Mouse (Mus musculus) lung, embryonic 14.5 days (tissue): ENCODE measurements around the gene Lipc. TPM values are rescaled to one million over a fixed set of nuclear protein-coding genes. Genes with fewer than 3 reads are reported as not detected.

Source experiments
- ATAC-seq: fragments of 200-750 bp; cut with Nextera tagmentation; 2 replicates; pipeline ENCODE4 v1.8.0; 2017; ENCODE audit warnings: mild to moderate bottlenecking, moderate TSS enrichment, moderate library complexity; ENCODE audit not compliant: insufficient read depth
- DNase-seq: peaks from one replicate; pipeline ENCODE4 v3.0.0-alpha.2; 2015
- H3K27ac ChIP-seq: fragments of 300-500 bp; sonication (generic); 2 replicates; pipeline ENCODE4 v1.5.1; 2014; ENCODE audit warnings: low read depth, mild to moderate bottlenecking, moderate library complexity
- H3K27me3 ChIP-seq: fragments of 300-500 bp; sonication (generic); 2 replicates; pipeline ENCODE4 v1.6.1; 2014; ENCODE audit warnings: low read length, control low read depth; ENCODE audit not compliant: insufficient read depth
- H3K36me3 ChIP-seq: fragments of 300-500 bp; sonication (generic); 2 replicates; pipeline ENCODE4 v1.6.1; 2014; ENCODE audit warnings: control low read depth; ENCODE audit not compliant: insufficient read depth
- H3K4me1 ChIP-seq: fragments of 300-500 bp; sonication (generic); 2 replicates; pipeline ENCODE4 v1.6.1; 2014; ENCODE audit warnings: antibody characterized with exemption, control low read depth; ENCODE audit not compliant: insufficient read depth
- H3K4me2 ChIP-seq: fragments of 300-500 bp; sonication (generic); 2 replicates; pipeline ENCODE4 v1.6.1; 2014; ENCODE audit warnings: mild to moderate bottlenecking
- H3K4me3 ChIP-seq: fragments of 300-500 bp; sonication (generic); 2 replicates; pipeline ENCODE4 v1.5.1; 2014; ENCODE audit warnings: low read depth, low read length
- H3K9ac ChIP-seq: fragments of 300-500 bp; sonication (generic); 2 replicates; pipeline ENCODE4 v1.6.1; 2014
- H3K9me3 ChIP-seq: fragments of 300-500 bp; sonication (generic); 2 replicates; pipeline ENCODE4 v1.6.1; 2016; ENCODE audit warnings: low read depth, low read length, control low read depth
- CTCF ChIP-seq: IDR thresholded peaks from 2 replicates; pipeline ENCODE4 v1.5.1; 2016; ENCODE audit warnings: antibody characterized with exemption, low read depth
- WGBS: fragments of 180-500 bp; shearing (Covaris S2); extraction: QIAGEN DNeasy Blood & Tissue Kit; methylation state at CpG from one replicate; pipeline ENCODE4 v1.1.7; 2014; 5-methylcytosine and 5-hydroxymethylcytosine counted together
- polyA plus RNA-seq: library from polyadenylated mRNA; unstranded; fragments of >200 nt; fragmentation: Nextera tagmentation; extraction: Ambion mirVana; gene quantifications from 2 replicates; pipeline ENCODE4 v1.2.1, GENCODE M21; 2014

Lipc gene
- polyA plus RNA-seq, 1 experiment from 2014 or later, result 0.11 TPM

DNA sequence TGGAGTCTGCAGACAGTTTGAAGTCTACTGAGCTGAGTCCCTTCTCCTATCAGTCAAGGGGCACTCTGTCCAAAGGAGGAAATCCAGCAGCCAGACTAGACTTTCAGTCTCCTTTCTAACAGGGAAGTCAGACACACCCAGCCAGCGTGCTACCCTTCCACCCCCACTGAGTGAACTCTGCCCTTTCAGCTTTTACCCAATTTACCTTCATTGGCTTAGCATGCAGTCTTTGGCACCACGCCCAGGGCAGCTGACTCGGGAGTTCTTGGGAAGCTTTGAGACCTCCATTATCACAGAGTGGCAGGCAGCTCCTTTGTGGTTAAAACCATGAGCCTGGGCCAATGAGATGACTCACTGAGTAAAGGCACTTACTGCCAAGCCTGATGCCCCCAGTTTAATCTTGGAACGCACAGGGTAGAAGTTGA lies 117.3 kb downstream of the Lipc start:
- DNase-seq (peak; percentile 85), ATAC-seq (peak; percentile 84)
- no peak for TF ChIP-seq CTCF
- Histone ChIP-seq H3K9ac (no peak overlapping the region; the same call in 1 of the 2 replicates), H3K4me1 (0 out of 2 replicates have a peak, but pooled peaks cover 7% of the 10 kb centered on the region), H3K4me3 (no peak overlapping the region), H3K9me3 (no peaks in the 10 kb centered on the region), H3K27me3 (no peaks in the 10 kb centered on the region), H3K4me2 (peak overlapping the region; percentile 8; the same call in 1 of the 2 replicates), H3K36me3 (no peaks in the 10 kb centered on the region), H3K27ac (peak overlapping the region; percentile 85)
- WGBS, result 22% methylated on average over 4 of the region's 4 CpGs

DNA sequence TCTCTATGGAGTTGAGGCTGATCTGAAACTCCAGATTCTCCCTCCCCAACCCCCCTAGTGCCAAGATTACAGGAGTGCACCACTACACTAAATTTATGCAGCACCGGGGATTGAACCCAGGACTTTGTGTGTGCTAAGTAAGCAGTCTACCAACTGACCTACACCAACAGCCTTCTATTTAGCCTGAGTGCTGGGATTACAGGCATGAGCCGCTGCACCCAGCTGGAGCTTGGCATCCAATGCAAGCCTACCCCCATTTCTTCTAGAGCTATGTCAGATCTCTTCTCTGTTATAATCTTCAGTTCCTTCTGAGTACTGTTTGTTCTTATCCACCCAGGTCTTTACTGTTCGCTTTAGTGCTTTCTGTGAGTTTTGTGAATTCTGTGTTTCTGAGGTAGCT lies 117.8 kb downstream of the Lipc start:
- no peaks in the 10 kb centered on the region for H3K9me3 ChIP-seq
- WGBS, result 86% methylated on average over 3 of the region's 3 CpGs
- DNase-seq, result no peak
- no peak for ATAC-seq
- H3K36me3 ChIP-seq, result no peaks in the 10 kb centered on the region
- 0 out of 2 replicates have a peak, but pooled peaks cover 7% of the 10 kb centered on the region for H3K4me1 ChIP-seq
- no peak overlapping the region for H3K4me3 ChIP-seq
- H3K27me3 ChIP-seq, result no peaks in the 10 kb centered on the region
- no peak overlapping the region; the same call in 1 of the 2 replicates for H3K9ac ChIP-seq
- H3K27ac ChIP-seq, result peak overlapping the region; percentile 85
- no peak for TF ChIP-seq CTCF
- H3K4me2 ChIP-seq, result peak overlapping the region; percentile 8; the same call in 1 of the 2 replicates

DNA sequence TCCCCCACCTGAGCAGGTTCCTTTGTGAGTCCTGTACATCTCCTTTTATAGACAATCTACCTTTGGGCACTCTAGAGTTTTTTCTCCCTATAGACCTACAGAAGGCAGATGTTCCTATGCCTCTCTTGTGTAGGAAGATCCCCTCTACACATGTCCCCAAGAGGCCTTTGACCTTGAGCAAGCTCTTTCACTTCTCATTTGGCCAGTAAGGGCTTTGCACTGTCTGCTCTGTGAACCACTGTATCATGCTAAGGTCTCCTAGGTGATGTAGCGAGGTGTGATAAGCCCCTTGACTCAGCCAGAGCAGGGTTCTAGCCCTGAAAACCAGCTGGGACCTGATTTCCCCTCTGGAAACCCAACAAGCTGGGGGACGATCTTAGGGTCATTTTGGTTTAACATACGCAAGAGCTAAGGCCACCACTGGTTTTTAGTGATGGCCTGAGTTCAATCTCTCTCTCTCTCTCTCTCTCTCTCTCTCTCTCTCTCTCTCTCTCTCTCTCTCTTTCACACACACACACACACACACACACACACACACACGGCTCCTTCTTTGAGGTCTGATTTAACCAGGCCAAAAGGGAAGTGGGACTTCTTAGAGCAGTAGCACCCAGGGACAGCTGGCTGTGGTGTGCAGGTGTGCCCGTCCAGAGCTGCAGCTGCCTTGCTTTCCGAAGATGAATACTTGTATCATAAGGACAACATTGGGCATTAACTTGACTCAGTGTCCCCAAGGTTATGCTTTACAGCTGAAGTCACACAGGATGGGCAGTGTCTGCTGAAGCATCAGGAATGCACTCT lies 118.7 kb downstream of the Lipc start:
- Histone ChIP-seq H3K4me2 (no peak overlapping the region), H3K27ac (no peak overlapping the region), H3K4me1 (0 out of 2 replicates have a peak, but pooled peaks cover 7% of the 10 kb centered on the region), H3K36me3 (no peaks in the 10 kb centered on the region), H3K27me3 (no peaks in the 10 kb centered on the region), H3K9me3 (no peaks in the 10 kb centered on the region), H3K4me3 (no peak overlapping the region), H3K9ac (no peak overlapping the region)
- DNase-seq (no peak), ATAC-seq (no peak)
- WGBS, result 86% methylated on average over 6 of the region's 6 CpGs
- TF ChIP-seq CTCF, result no peak

DNA sequence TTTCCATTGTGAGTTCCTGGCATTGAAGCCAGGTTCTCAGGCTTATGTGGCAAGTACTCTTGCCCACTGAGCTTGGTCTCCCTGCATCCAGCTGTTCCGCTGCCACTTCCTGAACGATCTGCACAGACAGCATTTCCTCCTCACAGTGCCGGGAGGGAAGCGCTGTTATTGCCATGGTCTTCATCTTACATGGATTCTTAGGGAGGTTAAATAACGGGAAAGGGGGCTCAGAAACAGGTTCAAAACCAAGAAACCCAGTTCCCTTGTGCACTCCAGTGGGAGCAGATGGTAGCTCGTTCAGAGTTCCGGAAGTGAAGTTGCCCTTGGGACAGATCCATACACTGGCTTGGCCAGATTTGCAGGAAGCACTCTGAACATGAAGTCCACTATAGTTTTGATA lies 119.8 kb downstream of the Lipc start:
- no peak for TF ChIP-seq CTCF
- ATAC-seq (no peak), DNase-seq (no peak)
- no peaks in the 10 kb centered on the region for H3K27me3 ChIP-seq
- no peak overlapping the region for H3K27ac ChIP-seq
- WGBS, result 63% methylated on average over 7 of the region's 7 CpGs
- no peaks in the 10 kb centered on the region for H3K9me3 ChIP-seq
- no peak overlapping the region for H3K4me3 ChIP-seq
- H3K36me3 ChIP-seq, result no peaks in the 10 kb centered on the region
- H3K4me2 ChIP-seq, result no peak overlapping the region
- H3K9ac ChIP-seq, result no peak overlapping the region
- H3K4me1 ChIP-seq, result 0 out of 2 replicates have a peak, but pooled peaks cover 7% of the 10 kb centered on the region

DNA sequence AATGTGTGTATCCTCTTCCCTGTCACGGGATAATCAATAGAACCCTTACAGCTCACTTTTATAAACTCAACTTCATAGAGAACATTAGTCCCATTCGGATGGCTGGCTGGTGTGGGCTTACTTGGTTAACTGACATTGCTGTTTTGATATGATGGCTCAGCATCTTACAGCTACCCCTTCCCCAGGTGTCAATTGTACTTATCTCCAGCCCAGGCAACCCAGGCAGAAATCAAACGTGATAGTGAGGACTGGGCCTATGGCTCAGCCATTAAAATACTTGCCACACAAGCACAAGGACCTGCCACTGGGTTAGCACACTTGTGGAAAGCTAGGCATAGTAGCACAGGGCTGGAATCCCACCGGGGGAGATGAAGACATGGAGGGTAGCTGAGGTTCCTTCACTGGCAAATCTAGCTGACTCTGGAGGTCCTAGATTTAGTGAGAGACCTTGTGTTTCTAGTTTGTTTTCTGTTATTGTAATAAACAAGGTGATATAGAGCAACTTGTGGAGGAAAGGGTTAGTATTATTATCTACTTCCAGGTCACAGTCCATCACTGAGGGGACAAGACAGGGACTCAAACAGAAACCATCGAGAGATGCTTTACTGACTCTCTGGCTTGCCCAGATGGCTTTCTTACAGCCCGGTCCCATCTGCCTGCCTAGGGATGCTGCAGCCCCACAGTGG lies 121.0 kb downstream of the Lipc start:
- Histone ChIP-seq H3K27ac (no peak overlapping the region), H3K4me2 (no peak overlapping the region), H3K27me3 (no peaks in the 10 kb centered on the region), H3K9me3 (no peaks in the 10 kb centered on the region), H3K9ac (no peak overlapping the region), H3K36me3 (no peaks in the 10 kb centered on the region), H3K4me1 (0 out of 2 replicates have a peak, but pooled peaks cover 7% of the 10 kb centered on the region), H3K4me3 (no peak overlapping the region)
- WGBS, result 53% methylated on average over 6 of the region's 6 CpGs
- no peak for TF ChIP-seq CTCF
- DNase-seq (no peak), ATAC-seq (no peak)

DNA sequence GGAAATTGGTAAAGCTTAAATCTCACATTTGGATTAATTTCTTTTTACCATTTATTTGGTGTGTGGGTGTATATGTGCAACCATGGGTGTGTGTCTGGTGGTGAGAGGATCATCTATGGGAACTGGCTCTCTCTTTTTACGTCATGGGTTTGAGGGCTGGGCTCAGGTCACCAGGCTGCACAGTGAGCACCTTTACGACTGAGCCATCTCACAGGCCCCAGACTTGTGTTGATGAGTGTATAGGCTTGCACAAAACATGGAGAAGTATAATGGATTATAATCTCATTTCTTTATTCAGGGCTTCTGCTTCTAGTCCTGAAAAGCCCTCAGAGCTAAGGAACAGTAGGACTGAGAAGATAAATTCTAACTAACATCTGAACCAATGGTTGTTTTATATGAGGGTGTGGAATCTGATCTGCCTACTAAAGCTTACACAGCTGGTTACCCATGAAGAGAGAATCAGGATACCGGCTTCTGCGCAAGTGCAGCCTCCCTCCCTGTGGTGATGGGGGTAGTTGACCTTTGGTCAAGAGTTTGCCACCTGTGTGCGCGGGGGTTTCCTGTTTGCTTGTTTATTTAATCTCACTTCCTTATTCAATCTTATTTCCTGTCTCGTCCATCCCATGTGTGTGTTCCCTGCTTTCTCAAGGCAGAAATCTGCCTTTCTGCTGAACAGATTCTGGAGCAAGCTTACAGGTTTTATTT lies 122.1 kb downstream of the Lipc start:
- DNase-seq, result no peak
- Histone ChIP-seq H3K4me3 (no peak overlapping the region), H3K4me2 (no peak overlapping the region), H3K9ac (no peak overlapping the region), H3K27ac (no peak overlapping the region), H3K4me1 (0 out of 2 replicates have a peak, but pooled peaks cover 7% of the 10 kb centered on the region), H3K27me3 (no peaks in the 10 kb centered on the region), H3K9me3 (no peaks in the 10 kb centered on the region), H3K36me3 (no peaks in the 10 kb centered on the region)
- 50% methylated on average over 7 of the region's 7 CpGs for WGBS
- no peak for TF ChIP-seq CTCF
- no peak for ATAC-seq

DNA sequence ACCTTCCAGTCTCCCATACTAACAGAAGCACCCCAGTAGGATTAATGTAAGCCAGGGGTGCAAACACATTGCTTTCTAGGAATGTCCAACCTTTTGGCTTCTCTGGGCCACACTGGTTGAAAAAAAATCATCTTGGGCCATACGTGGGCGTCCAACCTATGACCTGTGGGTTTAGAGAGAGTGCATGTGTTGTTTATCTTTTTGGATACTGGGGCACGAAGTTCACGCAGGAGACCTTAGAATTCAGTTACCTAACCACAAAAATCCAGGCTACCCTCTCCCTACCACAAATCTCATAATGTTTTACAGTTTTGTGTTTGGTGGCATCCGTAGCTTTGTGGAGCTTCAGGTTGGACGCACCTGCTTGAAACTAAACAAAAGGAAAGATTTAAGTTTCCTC lies 124.1 kb downstream of the Lipc start:
- H3K4me3 ChIP-seq, result no peak overlapping the region
- no peak overlapping the region for H3K27ac ChIP-seq
- H3K9me3 ChIP-seq, result no peaks in the 10 kb centered on the region
- no peaks in the 10 kb centered on the region for H3K4me1 ChIP-seq
- H3K4me2 ChIP-seq, result no peak overlapping the region
- no peak for TF ChIP-seq CTCF
- whole genome bisulfite sequencing, result 67% methylated on average over 6 of the region's 6 CpGs
- H3K9ac ChIP-seq, result no peak overlapping the region
- no peaks in the 10 kb centered on the region for H3K27me3 ChIP-seq
- DNase-seq (no peak), ATAC-seq (no peak)
- no peaks in the 10 kb centered on the region for H3K36me3 ChIP-seq
